Mouse (Mus musculus): ENCODE measurements around the gene Asf1a.

Asf1a gene

GRCm38 (mm10) chr10:53595744-53596676 lies 547 bp upstream of the Asf1a start:
- peaks cover 15% of the 10 kb centered on the region for H3K36me3 ChIP-seq (ENCODE audit: insufficient read depth, low read length)
- H3K4me1 ChIP-seq (replicated peaks; ENCODE audit: low read depth, low read length), result peaks cover 32% of the 10 kb centered on the region
- peak overlapping the region; percentile 75 for H3K4me3 ChIP-seq (replicated peaks; ENCODE audit: low read length)
- no peaks in the 10 kb centered on the region for H3K9me3 ChIP-seq (ENCODE audit: low read length)
- no peak for TF ChIP-seq CTCF (conservative IDR thresholded peaks at IDR 0.05; ENCODE audit: low read length)
- H3K27me3 ChIP-seq (ENCODE audit: insufficient read depth, low read length), result no peaks in the 10 kb centered on the region

- no peaks in the 10 kb centered on the region for H3K9me3 ChIP-seq (ENCODE audit: low read length)
- H3K27me3 ChIP-seq (ENCODE audit: insufficient read depth, low read length), result no peaks in the 10 kb centered on the region
- peak overlapping the region; percentile 90 for H3K4me3 ChIP-seq (replicated peaks; ENCODE audit: low read length)
- peaks cover 28% of the 10 kb centered on the region for H3K36me3 ChIP-seq (ENCODE audit: insufficient read depth, low read length)
- peaks cover 39% of the 10 kb centered on the region for H3K4me1 ChIP-seq (replicated peaks; ENCODE audit: low read depth, low read length)
- TF ChIP-seq POU5F1 (IDR thresholded peaks at IDR 0.05; ENCODE audit: borderline replicate concordance, low read length), result no peak
- no peak for TF ChIP-seq CTCF (conservative IDR thresholded peaks at IDR 0.05; ENCODE audit: low read length)
Observed at GRCm38 (mm10) chr10:53597121-53597881, 744 bp downstream of the Asf1a start.

GRCm38 (mm10) chr10:53598821-53599220 lies 2.3 kb downstream of the Asf1a start:
- peaks cover 44% of the 10 kb centered on the region for H3K36me3 ChIP-seq (ENCODE audit: insufficient read depth, low read length)
- H3K27me3 ChIP-seq (ENCODE audit: insufficient read depth, low read length), result no peaks in the 10 kb centered on the region
- TF ChIP-seq NANOG (IDR thresholded peaks at IDR 0.05; ENCODE audit: borderline replicate concordance, low read length), result no peak
- no peak for TF ChIP-seq POU5F1 (IDR thresholded peaks at IDR 0.05; ENCODE audit: borderline replicate concordance, low read length)
- no peak for TF ChIP-seq CTCF (conservative IDR thresholded peaks at IDR 0.05; ENCODE audit: low read length)
- H3K4me3 ChIP-seq (replicated peaks; ENCODE audit: low read length), result peak overlapping the region; percentile 90
- H3K9me3 ChIP-seq (ENCODE audit: low read length), result no peaks in the 10 kb centered on the region
- peaks cover 39% of the 10 kb centered on the region for H3K4me1 ChIP-seq (replicated peaks; ENCODE audit: low read depth, low read length)

GRCm38 (mm10) chr10:53605328-53605727 lies 8.8 kb downstream of the Asf1a start:
- H3K27me3 ChIP-seq (ENCODE audit: insufficient read depth, low read length), result no peaks in the 10 kb centered on the region
- H3K9me3 ChIP-seq (ENCODE audit: low read length), result no peaks in the 10 kb centered on the region
- H3K4me1 ChIP-seq (replicated peaks; ENCODE audit: low read depth, low read length), result peaks cover 43% of the 10 kb centered on the region

GRCm38 (mm10) chr10:53608274-53608673 lies 11.7 kb downstream of the Asf1a start:
- no peaks in the 10 kb centered on the region for H3K9me3 ChIP-seq (ENCODE audit: low read length)
- H3K36me3 ChIP-seq (ENCODE audit: insufficient read depth, low read length), result peaks cover 87% of the 10 kb centered on the region
- no peaks in the 10 kb centered on the region for H3K27me3 ChIP-seq (ENCODE audit: insufficient read depth, low read length)
- H3K4me3 ChIP-seq (replicated peaks; ENCODE audit: low read length), result no peak overlapping the region
- no peak for TF ChIP-seq NANOG (IDR thresholded peaks at IDR 0.05; ENCODE audit: borderline replicate concordance, low read length)
- TF ChIP-seq POU5F1 (IDR thresholded peaks at IDR 0.05; ENCODE audit: borderline replicate concordance, low read length), result no peak
- no peak for TF ChIP-seq CTCF (conservative IDR thresholded peaks at IDR 0.05; ENCODE audit: low read length)
- peaks cover 29% of the 10 kb centered on the region for H3K4me1 ChIP-seq (replicated peaks; ENCODE audit: low read depth, low read length)

More at GRCm38 (mm10) chr10:53605328-53605727, 8.8 kb downstream of the Asf1a start:
- TF ChIP-seq POU5F1 (IDR thresholded peaks at IDR 0.05; ENCODE audit: borderline replicate concordance, low read length) (no peak), NANOG (IDR thresholded peaks at IDR 0.05; ENCODE audit: borderline replicate concordance, low read length) (no peak)
- Histone ChIP-seq H3K4me3 (replicated peaks; ENCODE audit: low read length) (no peak overlapping the region), H3K36me3 (ENCODE audit: insufficient read depth, low read length) (peaks cover 93% of the 10 kb centered on the region)

GRCm38 (mm10) chr10:53612172-53612571 lies 15.6 kb downstream of the Asf1a start:
- Histone ChIP-seq H3K4me3 (replicated peaks; ENCODE audit: low read length) (no peak overlapping the region), H3K27me3 (ENCODE audit: insufficient read depth, low read length) (no peaks in the 10 kb centered on the region), H3K4me1 (replicated peaks; ENCODE audit: low read depth, low read length) (peaks cover 8% of the 10 kb centered on the region), H3K36me3 (ENCODE audit: insufficient read depth, low read length) (peaks cover 85% of the 10 kb centered on the region), H3K9me3 (ENCODE audit: low read length) (no peaks in the 10 kb centered on the region)
- TF ChIP-seq POU5F1 (IDR thresholded peaks at IDR 0.05; ENCODE audit: borderline replicate concordance, low read length) (no peak), NANOG (IDR thresholded peaks at IDR 0.05; ENCODE audit: borderline replicate concordance, low read length) (no peak), CTCF (conservative IDR thresholded peaks at IDR 0.05; ENCODE audit: low read length) (no peak)

GRCm38 (mm10) chr10:53613955-53614354 lies 17.4 kb downstream of the Asf1a start:
- no peak for TF ChIP-seq CTCF (conservative IDR thresholded peaks at IDR 0.05; ENCODE audit: low read length)
- TF ChIP-seq POU5F1 (IDR thresholded peaks at IDR 0.05; ENCODE audit: borderline replicate concordance, low read length), result no peak
- Histone ChIP-seq H3K9me3 (ENCODE audit: low read length) (no peaks in the 10 kb centered on the region), H3K36me3 (ENCODE audit: insufficient read depth, low read length) (peaks cover 74% of the 10 kb centered on the region), H3K4me3 (replicated peaks; ENCODE audit: low read length) (no peak overlapping the region), H3K4me1 (replicated peaks; ENCODE audit: low read depth, low read length) (peaks cover 5% of the 10 kb centered on the region), H3K27me3 (ENCODE audit: insufficient read depth, low read length) (no peaks in the 10 kb centered on the region)

- H3K9me3 ChIP-seq (ENCODE audit: low read length), result no peaks in the 10 kb centered on the region
- H3K36me3 ChIP-seq (ENCODE audit: insufficient read depth, low read length), result peaks cover 74% of the 10 kb centered on the region
- H3K27me3 ChIP-seq (ENCODE audit: insufficient read depth, low read length), result no peaks in the 10 kb centered on the region
- no peak for TF ChIP-seq NANOG (IDR thresholded peaks at IDR 0.05; ENCODE audit: borderline replicate concordance, low read length)
- no peak for TF ChIP-seq CTCF (conservative IDR thresholded peaks at IDR 0.05; ENCODE audit: low read length)
- TF ChIP-seq POU5F1 (IDR thresholded peaks at IDR 0.05; ENCODE audit: borderline replicate concordance, low read length), result no peak
- H3K4me3 ChIP-seq (replicated peaks; ENCODE audit: low read length), result no peak overlapping the region
- peaks cover 5% of the 10 kb centered on the region for H3K4me1 ChIP-seq (replicated peaks; ENCODE audit: low read depth, low read length)
Observed at GRCm38 (mm10) chr10:53615850-53616616, 19.5 kb downstream of the Asf1a start.

Measured in E14TG2a.4 (cell line).